Mouse (Mus musculus) C2C12 (cell line): ENCODE results near the gene Tgfbr3. TPM values are rescaled to one million over a fixed set of nuclear protein-coding genes. Genes with fewer than 3 reads are reported as not detected.

Source experiments
- H3K27me3 ChIP-seq: one replicate; pipeline ENCODE4 v1.6.1; 2011; ENCODE audit not compliant: control insufficient read depth, insufficient read depth, insufficient read length
- H3K36me3 ChIP-seq: one replicate; pipeline ENCODE4 v1.6.1; 2011; ENCODE audit not compliant: control insufficient read depth, insufficient read depth
- H3K4me3 ChIP-seq: one replicate; pipeline ENCODE4 v1.5.1; 2011; ENCODE audit warnings: mild to moderate bottlenecking, control low read depth; ENCODE audit not compliant: poor library complexity, insufficient read depth, severe bottlenecking
- H3K79me2 ChIP-seq: one replicate; pipeline ENCODE4 v1.6.1; 2011; ENCODE audit not compliant: control insufficient read depth, insufficient read depth
- H3K79me3 ChIP-seq: one replicate; pipeline ENCODE4 v1.6.1; 2011; ENCODE audit warnings: low read depth, control low read depth
- H3ac ChIP-seq: one replicate; pipeline ENCODE3; 2011; ENCODE audit warnings: low read depth; ENCODE audit not compliant: control insufficient read depth, insufficient read length
- CEBPB ChIP-seq: IDR thresholded peaks from one replicate; pipeline ENCODE4 v1.6.1; 2011; ENCODE audit warnings: low read depth, mild to moderate bottlenecking, control low read depth, moderate library complexity
- CTCF ChIP-seq: IDR thresholded peaks from one replicate; pipeline ENCODE4 v1.5.1; 2011; ENCODE audit not compliant: control insufficient read depth, insufficient read depth, insufficient read length
- FOSL1 ChIP-seq: IDR thresholded peaks from one replicate; pipeline ENCODE4 v1.8.0; 2011; ENCODE audit warnings: mild to moderate bottlenecking, low read length; ENCODE audit not compliant: poor library complexity, insufficient read depth, severe bottlenecking
- MAX ChIP-seq: IDR thresholded peaks from one replicate; pipeline ENCODE4 v1.6.1; 2011; ENCODE audit warnings: mild to moderate bottlenecking, control low read depth
- MYOD1 ChIP-seq: IDR thresholded peaks from one replicate; pipeline ENCODE4 v1.6.1; 2011; ENCODE audit warnings: low read depth; ENCODE audit not compliant: control insufficient read depth, insufficient read length
- MYOG ChIP-seq: IDR thresholded peaks from one replicate; pipeline ENCODE4 v1.6.1; 2011; ENCODE audit not compliant: control insufficient read depth, insufficient read length; ENCODE audit errors: extremely low read depth
- USF1 ChIP-seq: IDR thresholded peaks from one replicate; pipeline ENCODE4 v1.6.1; 2011; ENCODE audit warnings: low read depth, mild to moderate bottlenecking, control low read depth, moderate library complexity
- polyA plus RNA-seq: library from polyadenylated mRNA; unstranded; fragments of >200 nt; fragmentation: generic; extraction: Trizol; gene quantifications from one replicate; pipeline ENCODE4 v1.2.1, GENCODE M21; 2012; ENCODE audit warnings: missing spikeins

Gene Tgfbr3
- polyA plus RNA-seq, 1 experiment = 0.20 TPM

DNA sequence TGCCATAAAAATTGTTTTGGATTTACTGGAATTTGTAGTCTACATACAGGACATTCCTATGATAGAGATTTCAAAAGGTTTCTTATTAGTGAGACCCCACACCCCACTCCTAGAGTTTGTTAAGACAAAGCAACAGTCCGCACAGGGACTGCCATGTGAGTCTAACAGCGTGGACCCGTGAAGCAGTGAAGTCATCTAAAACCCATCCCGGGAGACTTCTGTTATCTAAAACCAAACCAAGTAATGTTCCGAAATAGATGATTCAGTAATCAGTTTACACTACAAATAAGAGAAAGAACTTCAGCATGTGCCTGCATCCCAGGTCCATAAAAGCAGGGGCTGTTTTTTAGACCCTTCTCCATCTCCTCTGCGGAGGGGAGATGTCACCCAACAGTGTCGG is 106.7 kb downstream of the Tgfbr3 start:
- no peak for TF ChIP-seq MAX
- no peak for TF ChIP-seq CTCF
- no peak for TF ChIP-seq CEBPB
- TF ChIP-seq MYOG = no peak
- TF ChIP-seq MYOD1 = no peak
- TF ChIP-seq USF1 = no peak
- TF ChIP-seq FOSL1 = no peak
- no peaks in the 10 kb centered on the region for H3K36me3 ChIP-seq
- H3ac ChIP-seq = no peak overlapping the region
- no peaks in the 10 kb centered on the region for H3K79me2 ChIP-seq
- no peak overlapping the region for H3K4me3 ChIP-seq
- peaks cover 7% of the 10 kb centered on the region for H3K27me3 ChIP-seq
- H3K79me3 ChIP-seq = no peaks in the 10 kb centered on the region

DNA sequence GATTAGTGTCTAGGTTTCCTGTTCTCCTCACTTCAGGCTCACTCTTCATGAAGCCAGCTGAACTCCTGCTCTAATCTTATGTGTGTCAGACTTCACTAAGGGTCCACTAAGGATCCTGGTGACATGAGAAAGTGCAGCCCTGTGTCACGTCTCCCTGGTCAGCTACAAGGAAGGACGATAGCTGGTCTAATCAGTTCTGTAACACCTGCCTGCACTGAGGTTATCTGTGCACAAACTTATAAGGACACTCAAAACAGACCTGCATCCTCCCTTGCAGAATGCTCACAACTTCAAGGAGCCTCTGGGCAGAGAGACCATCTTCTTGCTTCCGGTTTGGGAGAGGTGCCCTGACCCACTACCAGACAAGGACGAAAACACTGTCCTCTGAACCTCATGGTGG is 107.6 kb downstream of the Tgfbr3 start:
- TF ChIP-seq CTCF = no peak
- no peak for TF ChIP-seq MYOD1
- no peak for TF ChIP-seq MYOG
- TF ChIP-seq USF1 = no peak
- TF ChIP-seq FOSL1 = no peak
- no peak for TF ChIP-seq CEBPB
- no peak for TF ChIP-seq MAX
- H3K27me3 ChIP-seq = peaks cover 7% of the 10 kb centered on the region

GRCm38 (mm10) chr5:107179194-107179593 is 110.2 kb downstream of the Tgfbr3 start:
- no peaks in the 10 kb centered on the region for H3K79me2 ChIP-seq
- H3K4me3 ChIP-seq = no peak overlapping the region
- H3K27me3 ChIP-seq = peaks cover 4% of the 10 kb centered on the region
- no peak overlapping the region for H3ac ChIP-seq
- no peak for TF ChIP-seq USF1
- TF ChIP-seq CTCF = no peak
- no peak for TF ChIP-seq FOSL1
- TF ChIP-seq MAX = no peak
- TF ChIP-seq MYOG = no peak
- TF ChIP-seq MYOD1 = no peak
- no peak for TF ChIP-seq CEBPB
- no peaks in the 10 kb centered on the region for H3K79me3 ChIP-seq
- H3K36me3 ChIP-seq = no peaks in the 10 kb centered on the region

More for the DNA sequence above, 107.6 kb downstream of the Tgfbr3 start:
- Histone ChIP-seq H3K36me3 (no peaks in the 10 kb centered on the region), H3K79me2 (no peaks in the 10 kb centered on the region), H3ac (no peak overlapping the region), H3K79me3 (no peaks in the 10 kb centered on the region), H3K4me3 (no peak overlapping the region)

GRCm38 (mm10) chr5:107177791-107178190 is 111.6 kb downstream of the Tgfbr3 start:
- Histone ChIP-seq H3K4me3 (no peak overlapping the region), H3K36me3 (no peaks in the 10 kb centered on the region), H3ac (no peak overlapping the region), H3K79me2 (no peaks in the 10 kb centered on the region), H3K79me3 (no peaks in the 10 kb centered on the region), H3K27me3 (peaks cover 4% of the 10 kb centered on the region)
- TF ChIP-seq MYOD1 = no peak
- no peak for TF ChIP-seq MYOG
- no peak for TF ChIP-seq USF1

DNA sequence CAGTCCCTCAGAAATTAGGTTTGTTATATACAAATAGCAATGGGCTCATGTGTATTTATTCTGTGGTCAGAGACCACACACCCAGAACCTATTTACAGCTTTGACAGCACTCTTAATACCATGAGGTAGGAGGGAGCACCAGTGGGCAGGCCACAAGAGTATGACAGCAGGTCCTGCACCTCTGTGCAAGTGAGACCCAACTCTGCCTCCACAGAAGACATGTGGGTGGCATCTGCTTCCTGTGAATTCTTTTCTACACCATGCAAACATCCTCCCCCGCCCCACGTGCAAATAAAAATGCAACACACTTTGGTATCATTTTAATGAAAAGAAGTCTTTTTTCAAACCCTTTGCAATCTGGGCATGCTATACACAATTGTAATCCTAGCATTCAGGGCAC is 112.2 kb downstream of the Tgfbr3 start:
- H3K36me3 ChIP-seq = no peaks in the 10 kb centered on the region
- H3K27me3 ChIP-seq = peaks cover 4% of the 10 kb centered on the region
- H3K4me3 ChIP-seq = no peak overlapping the region
- H3K79me3 ChIP-seq = no peaks in the 10 kb centered on the region
- no peak overlapping the region for H3ac ChIP-seq
- H3K79me2 ChIP-seq = no peaks in the 10 kb centered on the region
- TF ChIP-seq MYOG = no peak
- no peak for TF ChIP-seq USF1

GRCm38 (mm10) chr5:107176796-107177195 is 112.6 kb downstream of the Tgfbr3 start:
- TF ChIP-seq MYOG = no peak
- TF ChIP-seq USF1 = no peak
- no peak for TF ChIP-seq MAX
- TF ChIP-seq CEBPB = no peak
- no peak for TF ChIP-seq MYOD1
- no peak for TF ChIP-seq CTCF
- no peak for TF ChIP-seq FOSL1
- no peaks in the 10 kb centered on the region for H3K36me3 ChIP-seq
- H3K4me3 ChIP-seq = no peak overlapping the region

More at GRCm38 (mm10) chr5:107176796-107177195, 112.6 kb downstream of the Tgfbr3 start:
- Histone ChIP-seq H3K79me2 (no peaks in the 10 kb centered on the region), H3K79me3 (no peaks in the 10 kb centered on the region), H3ac (no peak overlapping the region), H3K27me3 (peaks cover 1% of the 10 kb centered on the region)
